8 mouse cellular contexts compared by ENCODE assay signal in the genomic region with DNA sequence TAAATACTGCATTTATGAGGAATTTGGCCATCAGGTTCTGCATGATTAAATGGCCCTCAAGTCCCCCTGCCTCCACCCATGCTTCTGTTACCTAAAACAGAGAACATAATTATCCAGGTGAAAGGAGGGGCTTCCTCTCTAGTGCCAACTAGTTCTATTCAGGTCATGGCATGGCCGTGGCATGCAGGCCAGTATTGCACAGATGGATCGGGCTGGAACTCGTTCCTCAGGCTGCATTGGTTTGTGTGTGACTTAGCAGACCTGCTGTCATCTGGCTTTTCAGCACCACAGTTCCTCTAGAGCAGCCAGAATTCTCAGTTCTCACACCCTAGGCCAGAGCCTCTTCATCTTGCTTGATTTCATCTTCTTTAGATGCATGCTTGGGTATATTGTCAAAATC.
DNase-seq lines count a peak whose midpoint lies in the region; ATAC-seq and TF ChIP-seq lines count a peak whose summit lies in the region.

No protein-coding gene starts in this region.

- peak overlapping the region; percentile 4; the same call in 1 of the 2 replicates for H3K27ac ChIP-seq in hindbrain, embryonic 13.5 days
- H3K27ac ChIP-seq in hindbrain, embryonic 12.5 days, result no peak overlapping the region
- peak overlapping the region; percentile 63; the same call in 1 of the 2 replicates for H3K27ac ChIP-seq in testis, adult 2 months (ENCODE audit: control insufficient read depth, insufficient read depth, low read depth, low read length)
- H3K27ac ChIP-seq in hindbrain, embryonic 16.5 days (ENCODE audit: low read depth, low read length), result peak overlapping the region; percentile 1; the same call in 1 of the 2 replicates
- H3K27ac ChIP-seq in stomach, embryonic 16.5 days (ENCODE audit: low read length), result peak overlapping the region; percentile 22; the same call in 1 of the 2 replicates
- H3K27ac ChIP-seq in forebrain, embryonic 13.5 days, result no peak overlapping the region

- no peaks in the 10 kb centered on the region for H3K27me3 ChIP-seq in hindbrain, embryonic 13.5 days
- no peaks in the 10 kb centered on the region for H3K27me3 ChIP-seq in hindbrain, embryonic 12.5 days
- no peaks in the 10 kb centered on the region for H3K27me3 ChIP-seq in testis, adult 2 months (ENCODE audit: control insufficient read depth, insufficient read depth, low read length)
- no peaks in the 10 kb centered on the region for H3K27me3 ChIP-seq in hindbrain, embryonic 16.5 days (replicated peaks; ENCODE audit: control insufficient read depth, insufficient read depth, low read length)
- no peaks in the 10 kb centered on the region for H3K27me3 ChIP-seq in stomach, embryonic 16.5 days (ENCODE audit: control insufficient read depth, insufficient read depth, low read length)
- H3K27me3 ChIP-seq in forebrain, embryonic 13.5 days, result no peaks in the 10 kb centered on the region

- no peaks in the 10 kb centered on the region for H3K36me3 ChIP-seq in hindbrain, embryonic 13.5 days
- no peaks in the 10 kb centered on the region for H3K36me3 ChIP-seq in hindbrain, embryonic 12.5 days
- H3K36me3 ChIP-seq in testis, adult 2 months (ENCODE audit: control insufficient read depth, insufficient read depth, low read length), result no peaks in the 10 kb centered on the region
- no peaks in the 10 kb centered on the region for H3K36me3 ChIP-seq in hindbrain, embryonic 16.5 days (ENCODE audit: control insufficient read depth, insufficient read depth, low read length)
- H3K36me3 ChIP-seq in stomach, embryonic 16.5 days (ENCODE audit: control insufficient read depth, insufficient read depth, low read length), result no peaks in the 10 kb centered on the region
- no peaks in the 10 kb centered on the region for H3K36me3 ChIP-seq in forebrain, embryonic 13.5 days (ENCODE audit: poor library complexity, severe bottlenecking)

- no peak for ATAC-seq in hindbrain, embryonic 13.5 days (ENCODE audit: low FRiP score)
- ATAC-seq in hindbrain, embryonic 12.5 days (ENCODE audit: low FRiP score), result no peak
- ATAC-seq in hindbrain, embryonic 16.5 days, result no peak
- no peak for ATAC-seq in stomach, embryonic 16.5 days (ENCODE audit: insufficient read depth, low FRiP score)
- no peak for ATAC-seq in forebrain, embryonic 13.5 days

- H3K4me1 ChIP-seq in hindbrain, embryonic 13.5 days (replicated peaks), result peaks cover 12% of the 10 kb centered on the region
- H3K4me1 ChIP-seq in hindbrain, embryonic 12.5 days, result peaks cover 9% of the 10 kb centered on the region
- H3K4me1 ChIP-seq in testis, adult 2 months (ENCODE audit: control insufficient read depth, insufficient read depth, low read length), result no peaks in the 10 kb centered on the region; the same call in 1 of the 2 replicates
- H3K4me1 ChIP-seq in hindbrain, embryonic 16.5 days (ENCODE audit: control insufficient read depth, insufficient read depth, low read depth, low read length), result peaks cover 8% of the 10 kb centered on the region; the same call in 1 of the 2 replicates
- peaks cover 7% of the 10 kb centered on the region for H3K4me1 ChIP-seq in stomach, embryonic 16.5 days (ENCODE audit: control insufficient read depth, insufficient read depth, low read length)
- no peaks in the 10 kb centered on the region for H3K4me1 ChIP-seq in forebrain, embryonic 13.5 days

- DNase-seq in testis, postnatal 10 days (ENCODE audit: low spot score), result no peak
- DNase-seq in frontal cortex, postnatal 25 days (ENCODE audit: low spot score in 2 of 2), result no peak

- TF ChIP-seq CTCF in testis, adult 2 months (IDR thresholded peaks at IDR 0.05; ENCODE audit: control insufficient read depth, insufficient read depth, insufficient replicate concordance, low read depth, low read length), result no peak

- WGBS in hindbrain, embryonic 13.5 days, result 95% methylated on average over 3 of the region's 3 CpGs
- WGBS in hindbrain, embryonic 12.5 days, result 93% methylated on average over 3 of the region's 3 CpGs
- 58% methylated on average over 3 of the region's 3 CpGs for WGBS in hindbrain, embryonic 16.5 days
- 44% methylated on average over 3 of the region's 3 CpGs for WGBS in stomach, embryonic 16.5 days
- WGBS in forebrain, embryonic 13.5 days, result 82% methylated on average over 3 of the region's 3 CpGs

- no peak overlapping the region for H3K4me2 ChIP-seq in hindbrain, embryonic 13.5 days
- H3K4me2 ChIP-seq in hindbrain, embryonic 12.5 days (replicated peaks), result no peak overlapping the region
- no peak overlapping the region for H3K4me2 ChIP-seq in hindbrain, embryonic 16.5 days (ENCODE audit: low read length)
- H3K4me2 ChIP-seq in stomach, embryonic 16.5 days (ENCODE audit: low read depth, low read length), result no peak overlapping the region
- H3K4me2 ChIP-seq in forebrain, embryonic 13.5 days, result no peak overlapping the region

- TF ChIP-seq POLR2A in testis, adult 2 months (IDR thresholded peaks at IDR 0.05; ENCODE audit: control insufficient read depth, low read depth, low read length), result no peak

- no peak overlapping the region for H3K9ac ChIP-seq in hindbrain, embryonic 13.5 days
- H3K9ac ChIP-seq in hindbrain, embryonic 12.5 days, result no peak overlapping the region
- no peak overlapping the region for H3K9ac ChIP-seq in hindbrain, embryonic 16.5 days (ENCODE audit: low read depth, low read length)
- no peak overlapping the region for H3K9ac ChIP-seq in stomach, embryonic 16.5 days (ENCODE audit: low read length)
- no peak overlapping the region for H3K9ac ChIP-seq in forebrain, embryonic 13.5 days

- H3K9me3 ChIP-seq in hindbrain, embryonic 13.5 days, result no peaks in the 10 kb centered on the region
- no peaks in the 10 kb centered on the region for H3K9me3 ChIP-seq in hindbrain, embryonic 12.5 days (replicated peaks)
- H3K9me3 ChIP-seq in hindbrain, embryonic 16.5 days (ENCODE audit: control insufficient read depth, low read length), result no peaks in the 10 kb centered on the region
- H3K9me3 ChIP-seq in stomach, embryonic 16.5 days (replicated peaks; ENCODE audit: control insufficient read depth, low read length), result no peaks in the 10 kb centered on the region
- H3K9me3 ChIP-seq in forebrain, embryonic 13.5 days (replicated peaks), result no peaks in the 10 kb centered on the region

- no peak overlapping the region for H3K4me3 ChIP-seq in hindbrain, embryonic 13.5 days
- H3K4me3 ChIP-seq in hindbrain, embryonic 12.5 days, result no peak overlapping the region
- no peak overlapping the region for H3K4me3 ChIP-seq in testis, adult 2 months (ENCODE audit: control insufficient read depth, low read depth, low read length)
- H3K4me3 ChIP-seq in hindbrain, embryonic 16.5 days (ENCODE audit: low read length), result no peak overlapping the region
- H3K4me3 ChIP-seq in stomach, embryonic 16.5 days (replicated peaks; ENCODE audit: low read length), result no peak overlapping the region
- no peak overlapping the region for H3K4me3 ChIP-seq in forebrain, embryonic 13.5 days

Comparison
In these comparisons a context has a peak if more than half of its experiments do, and no peak if none do; other contexts are left out.
1. H3K27ac ChIP-seq: peak in hindbrain, embryonic 13.5 days (single experiment), testis, adult 2 months (single experiment), hindbrain, embryonic 16.5 days (single experiment) and stomach, embryonic 16.5 days (single experiment); none in hindbrain, embryonic 12.5 days (single experiment) and forebrain, embryonic 13.5 days (single experiment).